ENCODE assay signal across 24 mouse cellular contexts in the genomic region with DNA sequence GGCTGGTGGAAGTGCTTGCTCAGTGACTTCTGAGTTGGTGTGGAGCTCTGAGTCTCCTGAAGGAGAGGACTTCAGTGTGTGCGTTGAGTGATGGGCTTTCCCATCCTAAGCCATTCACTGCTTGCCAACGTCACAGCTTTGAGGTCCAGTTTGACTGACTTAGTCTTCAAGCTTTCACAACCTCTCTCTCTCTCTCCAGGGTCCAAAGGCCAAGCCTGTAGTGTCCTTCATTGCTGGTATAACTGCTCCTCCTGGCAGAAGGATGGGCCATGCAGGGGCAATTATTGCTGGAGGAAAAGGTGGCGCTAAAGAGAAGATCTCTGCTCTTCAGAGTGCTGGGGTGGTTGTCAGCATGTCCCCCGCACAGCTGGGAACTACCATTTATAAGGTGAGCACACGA. TPM values are rescaled to one million over a fixed set of nuclear protein-coding genes. Genes with fewer than 3 reads are reported as not detected.
DNase-seq lines count a peak whose midpoint lies in the region; ATAC-seq and TF ChIP-seq lines count a peak whose summit lies in the region.
"Had no signal": no experiment of that assay in that cellular context is flagged by ENCODE, and none has a peak within 500 bp of the region (broad histone marks: within the 10 kb centered on the region; RNA-seq: fewer than 3 reads in every experiment).

No protein-coding gene starts in this region.

- no peak for ATAC-seq in liver, embryonic 11.5 days (replicated peaks; ENCODE audit: low FRiP score)
- ATAC-seq in intestine, embryonic 15.5 days = 0 out of 2 replicates have a peak, but pooled peaks have one; percentile 32
- no peak for ATAC-seq in intestine, postnatal 0 days
- no peak for ATAC-seq in midbrain, embryonic 14.5 days (ENCODE audit: low FRiP score, low TSS enrichment)
- ATAC-seq: CD4-positive, CD25-positive, alpha-beta regulatory T cell, adult 4 months; forebrain, embryonic 14.5 days; forebrain, postnatal 0 days; hindbrain, postnatal 0 days had no signal

- no peaks in the 10 kb centered on the region for H3K9me3 ChIP-seq in liver, embryonic 11.5 days (ENCODE audit: control insufficient read depth, low read length)
- H3K9me3 ChIP-seq in intestine, embryonic 15.5 days = no peaks in the 10 kb centered on the region
- H3K9me3 ChIP-seq in intestine, postnatal 0 days (ENCODE audit: control insufficient read depth) = no peaks in the 10 kb centered on the region
- H3K9me3 ChIP-seq in midbrain, embryonic 14.5 days (ENCODE audit: control insufficient read depth, low read length) = no peaks in the 10 kb centered on the region
- H3K9me3 ChIP-seq: heart, embryonic 13.5 days had no signal

- H3K79me2 ChIP-seq in liver, adult 2 months (ENCODE audit: control insufficient read depth, insufficient read depth, low read length) = no peaks in the 10 kb centered on the region

- peaks cover 9% of the 10 kb centered on the region for H3K4me1 ChIP-seq in kidney, adult 2 months (ENCODE audit: control insufficient read depth, insufficient read depth, low read length)
- H3K4me1 ChIP-seq in liver, adult 2 months (ENCODE audit: control insufficient read depth, insufficient read depth, low read length) = peaks cover 7% of the 10 kb centered on the region
- H3K4me1 ChIP-seq in liver, embryonic 11.5 days (replicated peaks; ENCODE audit: control insufficient read depth, insufficient read depth, low read length) = no peaks in the 10 kb centered on the region
- H3K4me1 ChIP-seq in intestine, embryonic 15.5 days (replicated peaks) = no peaks in the 10 kb centered on the region
- H3K4me1 ChIP-seq in intestine, postnatal 0 days (replicated peaks; ENCODE audit: control insufficient read depth, insufficient read depth, low read length) = no peaks in the 10 kb centered on the region
- no peaks in the 10 kb centered on the region for H3K4me1 ChIP-seq in midbrain, embryonic 14.5 days (ENCODE audit: control insufficient read depth, insufficient read depth, low read length)
- H3K4me1 ChIP-seq: heart, embryonic 13.5 days had no signal

- no peak overlapping the region for H3K9ac ChIP-seq in liver, adult 2 months (ENCODE audit: low read depth, low read length)
- no peak overlapping the region for H3K9ac ChIP-seq in liver, embryonic 11.5 days (ENCODE audit: low read depth, low read length)
- H3K9ac ChIP-seq in intestine, embryonic 15.5 days = no peak overlapping the region
- no peak overlapping the region for H3K9ac ChIP-seq in intestine, postnatal 0 days (ENCODE audit: low read depth, low read length)
- no peak overlapping the region for H3K9ac ChIP-seq in midbrain, embryonic 14.5 days (replicated peaks; ENCODE audit: low read length)
- H3K9ac ChIP-seq: forebrain, postnatal 0 days; heart, embryonic 13.5 days; hindbrain, embryonic 14.5 days had no signal

- no peak for TF ChIP-seq CTCF in kidney, adult 2 months (conservative IDR thresholded peaks at IDR 0.05; ENCODE audit: insufficient read depth, insufficient read length, low read depth, low read length)
- no peak for TF ChIP-seq CTCF in liver, adult 2 months (IDR thresholded peaks at IDR 0.05; ENCODE audit: low read depth, low read length)
- 0 out of 2 replicates have a peak, but pooled peaks have one; percentile 19 for TF ChIP-seq CTCF in intestine, postnatal 0 days (IDR thresholded peaks at IDR 0.05; ENCODE audit: low read depth)

- H3K4me3 ChIP-seq in kidney, adult 2 months (ENCODE audit: insufficient read depth, low read depth, low read length) = no peak overlapping the region
- no peak overlapping the region for H3K4me3 ChIP-seq in liver, adult 2 months (ENCODE audit: insufficient read depth, low read depth, low read length)
- no peak overlapping the region for H3K4me3 ChIP-seq in liver, embryonic 11.5 days (ENCODE audit: low read depth, low read length)
- no peak overlapping the region for H3K4me3 ChIP-seq in intestine, embryonic 15.5 days (replicated peaks)
- H3K4me3 ChIP-seq in intestine, postnatal 0 days (ENCODE audit: low read depth, low read length) = no peak overlapping the region
- no peak overlapping the region for H3K4me3 ChIP-seq in midbrain, embryonic 14.5 days (replicated peaks; ENCODE audit: low read depth, low read length)
- H3K4me3 ChIP-seq: gastrocnemius, adult 2 months; heart, embryonic 13.5 days had no signal

- TF ChIP-seq POLR2A in kidney, adult 2 months (IDR thresholded peaks at IDR 0.05; ENCODE audit: low read depth, low read length) = no peak
- TF ChIP-seq POLR2A in liver, adult 2 months (IDR thresholded peaks at IDR 0.05; ENCODE audit: extremely low read depth, insufficient read depth, low read length) = no peak

- WGBS in kidney, adult 2 months = 76% methylated on average over 5 of the region's 5 CpGs
- WGBS in liver, adult 2 months = 72% methylated on average over 5 of the region's 5 CpGs
- WGBS in liver, embryonic 11.5 days = 92% methylated on average over 5 of the region's 5 CpGs
- 86% methylated on average over 5 of the region's 5 CpGs for WGBS in intestine, embryonic 15.5 days
- WGBS in intestine, postnatal 0 days = 74% methylated on average over 5 of the region's 5 CpGs
- WGBS in midbrain, embryonic 14.5 days = 93% methylated on average over 5 of the region's 5 CpGs

- no peak overlapping the region for H3K27ac ChIP-seq in kidney, adult 2 months (ENCODE audit: insufficient read depth, low read depth, low read length)
- no peak overlapping the region for H3K27ac ChIP-seq in liver, adult 2 months (replicated peaks; ENCODE audit: insufficient read depth, low read depth, low read length)
- no peak overlapping the region for H3K27ac ChIP-seq in liver, embryonic 11.5 days (ENCODE audit: low read depth, low read length)
- H3K27ac ChIP-seq in intestine, embryonic 15.5 days = no peak overlapping the region
- no peak overlapping the region for H3K27ac ChIP-seq in intestine, postnatal 0 days (ENCODE audit: low read depth, low read length)
- H3K27ac ChIP-seq in midbrain, embryonic 14.5 days (replicated peaks; ENCODE audit: low read depth, low read length) = no peak overlapping the region
- H3K27ac ChIP-seq: gastrocnemius, adult 2 months; heart, embryonic 13.5 days; hindbrain, embryonic 14.5 days; hindbrain, postnatal 0 days had no signal

- H3K36me3 ChIP-seq in kidney, adult 2 months (ENCODE audit: control insufficient read depth, insufficient read depth, low read length) = peaks cover 8% of the 10 kb centered on the region; the same call in 1 of the 2 replicates
- H3K36me3 ChIP-seq in liver, adult 2 months (ENCODE audit: control insufficient read depth, insufficient read depth, low read length) = peaks cover 59% of the 10 kb centered on the region
- H3K36me3 ChIP-seq in liver, embryonic 11.5 days (ENCODE audit: control insufficient read depth, insufficient read depth, low read length) = peaks cover 40% of the 10 kb centered on the region
- peaks cover 47% of the 10 kb centered on the region for H3K36me3 ChIP-seq in intestine, embryonic 15.5 days
- H3K36me3 ChIP-seq in intestine, postnatal 0 days (ENCODE audit: control insufficient read depth, insufficient read depth) = peaks cover 84% of the 10 kb centered on the region
- H3K36me3 ChIP-seq in midbrain, embryonic 14.5 days (ENCODE audit: control insufficient read depth, insufficient read depth, low read length) = peaks cover 76% of the 10 kb centered on the region

- peak; percentile 74 for DNase-seq in kidney, adult 2 months
- no peak for DNase-seq in kidney, postnatal 4 days
- DNase-seq in liver, adult 2 months (ENCODE audit: extremely low read depth, low read depth, low spot score) = peak; percentile 56
- no peak for DNase-seq in liver, embryonic 11.5 days (ENCODE audit: low spot score)
- DNase-seq in midbrain, embryonic 14.5 days = no peak
- DNase-seq: adrenal gland, adult 8-10 months; adrenal gland, postnatal 25 days; cerebellum, adult 18-20 months; cerebellum, adult 9-10 months; cerebellum, postnatal 14 days; forebrain, postnatal 0 days; gastrocnemius, adult 2 months; gastrocnemius, postnatal 14 days; heart, adult 18-20 months; heart, postnatal 14 days; heart, postnatal 4 days had no signal

- no peak overlapping the region for H3K4me2 ChIP-seq in liver, embryonic 11.5 days
- no peak overlapping the region for H3K4me2 ChIP-seq in intestine, embryonic 15.5 days (replicated peaks)
- no peak overlapping the region for H3K4me2 ChIP-seq in intestine, postnatal 0 days (replicated peaks; ENCODE audit: low read depth)
- no peak overlapping the region for H3K4me2 ChIP-seq in midbrain, embryonic 14.5 days (ENCODE audit: low read length)
- H3K4me2 ChIP-seq: heart, embryonic 13.5 days; hindbrain, embryonic 14.5 days had no signal

- H3K27me3 ChIP-seq in kidney, adult 2 months (replicated peaks; ENCODE audit: control insufficient read depth, insufficient read depth, low read length) = no peaks in the 10 kb centered on the region
- no peaks in the 10 kb centered on the region for H3K27me3 ChIP-seq in liver, adult 2 months (ENCODE audit: control insufficient read depth, insufficient read depth, low read length)
- no peaks in the 10 kb centered on the region for H3K27me3 ChIP-seq in liver, embryonic 11.5 days (replicated peaks; ENCODE audit: control insufficient read depth, insufficient read depth, low read length)
- H3K27me3 ChIP-seq in intestine, embryonic 15.5 days (replicated peaks) = no peaks in the 10 kb centered on the region
- H3K27me3 ChIP-seq in intestine, postnatal 0 days (replicated peaks; ENCODE audit: control insufficient read depth, insufficient read depth, low read length) = no peaks in the 10 kb centered on the region
- no peaks in the 10 kb centered on the region for H3K27me3 ChIP-seq in midbrain, embryonic 14.5 days (ENCODE audit: control insufficient read depth, insufficient read depth, low read length)
- H3K27me3 ChIP-seq: heart, embryonic 13.5 days had no signal

RNA-seq across cellular contexts. Expression of a gene that starts 26.8 kb away (rescaled TPM):
- 328 and 349 TPM in 2 replicates for polyA plus RNA-seq in kidney, adult 2 months (2012; rRNA removed)
- 140 and 163 TPM in 2 replicates for total RNA-seq in liver, adult 2 months (2014; rRNA removed)
- 136 and 186 TPM in 2 replicates for polyA plus RNA-seq in liver, adult 2 months (2012; rRNA removed)
- 188 and 206 TPM in 2 replicates for polyA plus RNA-seq in liver, embryonic 11.5 days (2014; fragmentation: Nextera tagmentation; extraction: Ambion mirVana)
- 290 and 308 TPM in 2 replicates for polyA plus RNA-seq in intestine, embryonic 15.5 days (2015; fragmentation: Nextera tagmentation; extraction: Ambion mirVana)
- 317 and 327 TPM in 2 replicates for polyA plus RNA-seq in intestine, postnatal 0 days (2015; fragmentation: Nextera tagmentation; extraction: Ambion mirVana)
- 148 and 154 TPM in 2 replicates for polyA plus RNA-seq in midbrain, embryonic 14.5 days (2014; fragmentation: Nextera tagmentation; extraction: Ambion mirVana)

RNA-seq across cellular contexts. Expression of a gene that starts 53.6 kb away (rescaled TPM):
- 0.03 TPM in 2 replicates for polyA plus RNA-seq in kidney, adult 2 months (2012; rRNA removed)
- not detected in 2 replicates for total RNA-seq in liver, adult 2 months (2014; rRNA removed)
- polyA plus RNA-seq in liver, adult 2 months (2012; rRNA removed) = not detected in 2 replicates
- 0.01 and 0.03 TPM in 2 replicates for polyA plus RNA-seq in liver, embryonic 11.5 days (2014; fragmentation: Nextera tagmentation; extraction: Ambion mirVana)
- 0.03 and 0.08 TPM in 2 replicates for polyA plus RNA-seq in intestine, embryonic 15.5 days (2015; fragmentation: Nextera tagmentation; extraction: Ambion mirVana)
- polyA plus RNA-seq in intestine, postnatal 0 days (2015; fragmentation: Nextera tagmentation; extraction: Ambion mirVana) = 0.08 and 0.09 TPM in 2 replicates
- 0.12 and 0.14 TPM in 2 replicates for polyA plus RNA-seq in midbrain, embryonic 14.5 days (2014; fragmentation: Nextera tagmentation; extraction: Ambion mirVana)
- total RNA-seq: MEL had no signal
- polyA plus RNA-seq: CD4-positive, CD25-positive, alpha-beta regulatory T cell, adult 4 months had no signal

Comparison
In these comparisons a context has a peak if more than half of its experiments do, and no peak if none do; other contexts are left out.
1. DNase-seq: peak in kidney, adult 2 months (single experiment) and liver, adult 2 months (single experiment); none in kidney, postnatal 4 days (0 of 2), liver, embryonic 11.5 days (single experiment) and midbrain, embryonic 14.5 days (single experiment).